Mouse (Mus musculus): ENCODE measurements at regions not wholly inside any gene's neighbourhood (a gene's known extent, or its start where the extent isn't known, plus 50 kb on each side); places are given as distances from the start of the nearest gene placed in this dataset.

DNA sequence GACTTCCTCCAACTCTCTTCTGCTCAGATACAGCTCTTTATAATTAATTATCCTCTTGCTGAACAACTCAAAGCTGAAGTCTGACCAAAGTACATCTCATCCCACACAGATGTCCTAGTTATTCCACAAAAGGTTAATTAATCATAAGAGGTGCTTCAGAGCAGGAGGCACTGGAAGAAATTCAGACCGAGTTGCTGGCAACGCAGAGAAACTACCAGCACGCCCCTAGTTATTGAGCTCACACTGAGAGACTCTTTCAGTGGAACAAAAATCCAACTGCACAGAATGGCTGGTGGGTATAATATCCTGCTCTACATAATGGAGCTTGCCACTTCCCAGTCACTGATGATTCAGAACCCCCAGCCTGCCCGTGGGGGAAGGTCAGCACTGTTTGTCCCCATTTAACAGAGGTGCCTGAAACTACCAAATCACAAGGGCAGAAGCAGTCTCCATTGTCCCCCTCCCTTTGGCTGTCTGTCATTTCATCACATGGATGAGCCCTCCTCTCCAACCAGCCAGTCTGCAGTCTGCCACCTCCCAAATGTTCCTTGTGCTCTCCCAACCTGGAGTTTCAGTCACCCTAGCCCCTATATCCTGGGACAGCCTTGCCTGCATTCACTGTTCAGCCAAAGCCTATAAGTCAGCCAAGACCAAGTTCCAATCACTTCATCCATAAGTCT is 170.3 kb upstream of the Creb1 start:
- DNase-seq (ENCODE audit: low spot score): no peak

GRCm38 (mm10) chr1:64343268-64343667 is 189.2 kb upstream of the Creb1 start:
- no peak for DNase-seq (ENCODE audit: low spot score)

DNA sequence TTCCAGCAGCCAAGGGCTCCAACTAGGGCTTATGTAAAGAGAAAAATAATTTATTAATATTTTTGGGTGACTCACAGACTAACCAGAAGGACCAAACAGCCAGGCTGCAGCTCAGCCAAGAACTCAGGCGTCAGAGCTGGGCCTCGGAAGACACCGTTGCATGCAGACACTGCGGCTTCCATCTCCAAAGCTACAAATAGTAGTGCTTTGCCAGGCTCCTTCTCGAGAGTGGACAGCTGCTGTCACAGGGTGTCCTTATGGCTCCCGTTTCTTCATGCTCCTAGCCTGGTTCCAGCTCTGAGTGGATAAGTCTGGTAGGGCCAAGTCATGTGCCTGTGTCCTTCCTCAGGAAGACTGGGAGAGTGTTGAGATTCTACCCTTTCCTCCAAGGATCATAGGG is 190.8 kb upstream of the Creb1 start:
- no peak for DNase-seq (ENCODE audit: low spot score)

- no peak for DNase-seq (ENCODE audit: low spot score)
These were observed 193.9 kb upstream of the Creb1 start for GRCm38 (mm10) chr1:64338575-64338961.

DNA sequence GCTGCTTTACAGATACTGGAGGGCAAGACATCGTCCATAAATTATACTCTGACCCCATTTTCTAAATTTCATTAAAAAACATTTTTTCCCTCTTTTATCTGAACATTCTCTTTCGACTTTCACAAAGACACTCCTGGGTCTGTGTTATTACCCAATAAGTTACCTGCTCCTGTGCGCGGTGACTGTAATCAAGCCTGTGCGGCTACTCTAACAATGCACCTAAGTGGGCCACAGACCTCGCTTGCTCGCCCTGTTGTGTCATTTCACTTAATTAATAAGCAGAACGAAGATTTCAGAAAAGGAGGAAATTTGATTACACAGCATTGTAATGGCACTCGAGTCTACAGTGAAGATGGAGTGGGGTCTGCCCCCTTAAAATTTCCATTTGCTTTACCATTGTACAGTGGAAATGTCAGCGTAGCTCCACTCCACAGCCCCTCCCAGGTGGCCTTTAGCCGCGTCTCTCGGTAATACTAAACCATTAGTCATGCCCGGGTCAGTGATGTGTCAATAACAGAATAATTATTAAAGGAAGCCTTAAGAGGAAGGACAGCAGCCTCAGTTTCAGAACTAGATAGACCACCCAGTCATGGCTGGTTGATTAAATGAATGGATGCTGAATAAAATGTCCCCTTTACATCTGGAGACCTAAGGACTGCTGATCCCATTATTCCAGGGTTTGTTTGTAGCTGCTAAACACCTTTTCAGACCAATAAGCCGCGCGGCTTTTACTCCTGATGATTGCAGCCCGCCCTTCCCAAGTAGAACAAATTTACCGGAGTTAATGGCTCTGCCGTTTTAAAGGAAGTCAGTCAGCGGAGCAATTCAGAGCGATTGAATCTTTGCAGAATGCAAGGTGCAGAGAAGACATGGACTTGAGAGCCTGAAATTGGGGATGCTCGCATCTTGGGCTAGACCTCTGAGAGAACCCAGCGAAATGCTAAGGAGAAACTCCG is 194.5 kb upstream of the Creb1 start:
- DNase-seq (ENCODE audit: low spot score): no peak

DNA sequence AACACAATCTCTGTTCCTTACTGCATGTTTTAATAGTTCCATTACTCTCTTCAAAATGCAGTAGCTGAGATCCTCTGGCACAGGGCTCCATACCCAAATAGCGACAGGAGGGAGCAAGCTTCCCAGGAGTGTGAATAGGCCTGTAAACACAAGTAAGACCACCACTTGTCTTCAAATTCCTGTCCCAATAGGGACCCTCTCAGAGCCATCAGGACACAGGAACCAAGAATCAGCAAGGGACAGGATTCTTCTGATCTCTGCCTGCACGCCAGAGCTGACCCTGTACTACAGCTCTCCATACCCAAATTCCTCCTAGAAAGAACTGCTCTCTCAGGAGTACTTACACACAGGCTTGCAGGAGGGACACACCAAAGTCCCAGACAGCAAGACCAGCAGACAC is 200.9 kb upstream of the Creb1 start:
- no peak for DNase-seq (ENCODE audit: low spot score)

- no peak for DNase-seq (ENCODE audit: low spot score)
These were observed 201.7 kb upstream of the Creb1 start for GRCm38 (mm10) chr1:64330721-64331120.

GRCm38 (mm10) chr1:64322197-64322596 is 200.1 kb upstream of the Klf7 start:
- DNase-seq (ENCODE audit: low spot score): no peak

- no peak for DNase-seq (ENCODE audit: low spot score)
These were observed 197.1 kb upstream of the Klf7 start for GRCm38 (mm10) chr1:64319155-64319582.

GRCm38 (mm10) chr1:64318440-64319154 is 196.5 kb upstream of the Klf7 start:
- no peak for DNase-seq (ENCODE audit: low spot score)

- DNase-seq (ENCODE audit: low spot score): no peak
These were observed 195.1 kb upstream of the Klf7 start for GRCm38 (mm10) chr1:64317032-64317636.

DNA sequence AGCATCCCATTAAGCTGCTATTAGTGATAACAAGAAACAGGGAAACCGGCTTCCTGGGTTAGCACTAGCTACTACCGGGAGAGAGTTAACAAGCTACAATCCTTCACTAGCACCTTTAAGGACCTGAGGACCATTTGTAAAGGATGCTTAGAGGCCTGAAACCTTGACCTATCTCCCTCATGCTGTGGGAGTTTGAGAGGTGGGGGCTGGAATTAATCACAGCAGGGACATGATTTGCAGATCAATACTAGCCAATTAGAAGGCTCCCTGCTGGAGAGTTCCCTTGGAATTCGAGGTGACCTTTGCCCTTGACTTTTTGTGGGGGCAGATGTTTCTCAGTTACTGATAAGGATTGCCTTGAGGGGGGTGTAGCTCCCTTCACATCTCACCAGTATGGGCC is 189.3 kb upstream of the Klf7 start:
- DNase-seq (ENCODE audit: low spot score): no peak

DNA sequence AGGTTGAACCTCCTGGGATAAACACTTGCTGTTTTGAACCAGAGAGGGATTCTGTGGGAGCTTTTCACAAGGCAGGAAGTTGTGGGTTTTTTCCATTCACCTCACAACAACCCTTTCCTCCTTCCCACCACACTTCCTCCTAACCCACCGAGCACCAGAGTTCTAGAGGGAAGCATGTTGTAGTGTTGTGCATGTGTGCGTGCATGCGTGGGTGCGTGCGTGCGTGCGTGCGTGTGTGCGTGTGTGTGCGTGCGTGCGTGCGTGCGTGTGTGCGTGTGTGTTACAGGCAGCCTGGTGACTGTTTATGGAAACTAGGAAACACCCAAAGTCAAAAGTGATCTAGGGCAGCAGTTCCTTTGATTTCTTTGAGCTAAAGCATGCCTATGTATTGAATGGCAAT is 186.5 kb upstream of the Klf7 start:
- DNase-seq (ENCODE audit: low spot score): peak; percentile 32

- no peak for DNase-seq (ENCODE audit: low spot score)
These were observed 186.0 kb upstream of the Klf7 start for GRCm38 (mm10) chr1:64308088-64308487.

DNA sequence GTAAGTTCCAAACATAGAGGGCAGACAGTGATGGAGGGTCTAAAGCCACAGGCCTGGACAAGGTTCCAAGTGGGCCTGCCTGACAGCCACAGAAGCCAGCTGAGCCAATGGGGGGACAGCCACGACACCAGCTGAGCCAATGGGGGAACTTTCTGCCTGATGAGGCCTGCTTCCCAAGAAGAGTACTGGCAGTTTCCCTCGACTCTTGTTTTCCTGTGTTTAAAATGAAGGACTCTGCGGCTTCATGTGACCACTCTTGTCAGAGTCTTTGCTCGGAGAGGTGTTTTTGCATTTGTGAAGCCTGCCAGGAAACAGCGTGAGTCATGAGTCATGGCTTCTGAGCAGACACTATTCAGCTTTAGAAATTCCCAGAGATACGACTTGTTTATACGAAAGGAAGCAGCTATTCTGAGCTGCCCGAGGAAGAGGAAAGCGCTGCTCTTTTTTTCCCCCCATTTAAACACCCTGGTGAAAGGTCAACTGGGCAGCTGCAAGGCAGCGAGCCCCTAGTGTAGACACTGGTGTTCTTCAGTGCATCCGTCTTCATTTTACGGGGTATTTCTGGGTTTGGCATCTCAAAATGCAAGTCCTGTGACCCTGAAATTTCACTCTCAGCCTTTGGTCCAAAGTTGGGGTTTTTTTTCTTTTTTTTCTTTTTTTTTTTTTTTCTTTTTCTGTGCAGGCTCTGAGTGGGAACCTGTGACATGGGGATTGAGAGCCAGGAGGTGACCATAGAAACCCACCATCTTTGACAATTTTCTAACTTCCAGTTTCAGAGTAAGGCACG is 183.5 kb upstream of the Klf7 start:
- DNase-seq (ENCODE audit: low spot score): no peak

- DNase-seq (ENCODE audit: low spot score): peak; percentile 38
These were observed 180.8 kb upstream of the Klf7 start for GRCm38 (mm10) chr1:64302833-64303358.

DNA sequence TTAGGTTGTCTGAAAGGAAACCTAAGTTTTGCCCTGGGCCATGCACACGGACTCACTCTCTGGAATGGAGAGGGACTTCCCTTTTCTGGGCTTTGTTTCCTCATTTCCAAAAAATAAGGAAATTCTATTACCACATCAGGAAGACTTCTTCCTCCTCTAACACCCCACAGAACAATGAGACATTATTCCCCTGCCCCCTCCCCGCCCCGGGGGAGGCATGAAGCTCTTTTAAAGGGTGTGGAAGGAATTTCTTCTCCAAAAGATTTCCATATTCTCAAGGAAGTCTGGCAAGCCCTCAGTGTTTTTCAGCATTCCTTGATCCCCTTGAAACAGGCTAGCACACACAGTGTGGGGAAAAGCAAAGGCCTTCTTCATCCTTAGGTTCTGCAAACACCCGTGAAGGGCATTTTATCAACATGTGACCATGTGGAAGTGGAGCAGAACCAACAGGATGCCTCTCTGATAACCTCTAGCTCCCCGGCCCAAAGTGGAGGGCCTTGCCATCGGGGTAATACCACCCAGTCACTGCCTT is 179.5 kb upstream of the Klf7 start:
- DNase-seq (ENCODE audit: low spot score): no peak

GRCm38 (mm10) chr1:64300951-64301529 is 179.0 kb upstream of the Klf7 start:
- no peak for DNase-seq (ENCODE audit: low spot score)

DNA sequence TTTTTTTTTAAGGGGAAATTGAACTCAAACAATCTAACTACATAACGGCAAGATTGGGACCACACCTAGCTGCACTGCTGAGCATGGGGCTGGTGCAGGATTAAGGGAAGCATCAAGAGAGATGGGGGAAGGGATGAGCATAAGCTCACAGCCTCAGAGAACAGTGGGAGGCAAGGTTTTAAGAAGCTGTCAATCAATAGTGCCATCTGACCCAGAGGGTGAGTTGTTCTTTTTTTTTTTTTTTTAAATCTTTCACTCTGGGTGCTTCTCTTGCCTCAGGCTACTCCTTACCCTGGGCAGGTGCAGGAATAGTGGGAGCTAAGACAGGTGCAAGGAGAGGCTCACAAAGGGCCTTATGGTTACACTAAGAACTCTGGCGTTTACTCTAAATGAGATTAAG is 176.9 kb upstream of the Klf7 start:
- DNase-seq (ENCODE audit: low spot score): no peak

GRCm38 (mm10) chr1:64298188-64298587 is 176.1 kb upstream of the Klf7 start:
- DNase-seq (ENCODE audit: low spot score): no peak

- DNase-seq (ENCODE audit: low spot score): no peak
These were observed 175.3 kb upstream of the Klf7 start for GRCm38 (mm10) chr1:64297343-64297742.
